Mouse (Mus musculus): Measurements from ENCODE around the gene Dip2a. TPM values are rescaled to one million over a fixed set of nuclear protein-coding genes. Genes with fewer than 3 reads are reported as not detected.
A peak's percentile ranks its signal among the peaks of the same experiment; 100 is the strongest.

Gene Dip2a
- polyA plus RNA-seq, 1 experiment from 2014 or later: 9.0 TPM

- WGBS: 70% methylated on average over 18 of the region's 18 CpGs
- H3K4me3 ChIP-seq (ENCODE audit: low read length): no peak overlapping the region
- H3K9ac ChIP-seq (ENCODE audit: low read length): no peak overlapping the region
- ATAC-seq (replicated peaks; ENCODE audit: extremely low read depth, insufficient read depth, low FRiP score): no peak
- H3K27me3 ChIP-seq (ENCODE audit: control insufficient read depth, insufficient read depth, low read length): no peaks in the 10 kb centered on the region
- H3K4me1 ChIP-seq (ENCODE audit: control insufficient read depth, insufficient read depth, low read length): peaks cover 20% of the 10 kb centered on the region
- no peaks in the 10 kb centered on the region; the same call in 1 of the 2 replicates for H3K36me3 ChIP-seq (ENCODE audit: control insufficient read depth, insufficient read depth)
- no peak overlapping the region for H3K4me2 ChIP-seq (ENCODE audit: low read depth, low read length)
- H3K9me3 ChIP-seq (replicated peaks; ENCODE audit: control insufficient read depth, low read length): no peaks in the 10 kb centered on the region
- H3K27ac ChIP-seq (ENCODE audit: low read length): no peak overlapping the region
Measured at GRCm38 (mm10) chr10:76259566-76260232, 85.4 kb downstream of the Dip2a start.

- 0 out of 2 replicates have a peak overlapping the region, but pooled peaks have one; percentile 15 for H3K9ac ChIP-seq (ENCODE audit: low read length)
- no peak overlapping the region for H3K4me2 ChIP-seq (ENCODE audit: low read depth, low read length)
Measured at GRCm38 (mm10) chr10:76257719-76258390, 87.2 kb downstream of the Dip2a start.

GRCm38 (mm10) chr10:76257231-76257630, 87.9 kb downstream of the Dip2a start:
- Histone ChIP-seq H3K27ac (ENCODE audit: low read length) (peak overlapping the region; percentile 88), H3K4me3 (ENCODE audit: low read length) (no peak overlapping the region), H3K4me2 (ENCODE audit: low read depth, low read length) (no peak overlapping the region), H3K9me3 (replicated peaks; ENCODE audit: control insufficient read depth, low read length) (no peaks in the 10 kb centered on the region), H3K9ac (ENCODE audit: low read length) (no peak overlapping the region), H3K36me3 (ENCODE audit: control insufficient read depth, insufficient read depth) (no peaks in the 10 kb centered on the region), H3K27me3 (ENCODE audit: control insufficient read depth, insufficient read depth, low read length) (no peaks in the 10 kb centered on the region), H3K4me1 (ENCODE audit: control insufficient read depth, insufficient read depth, low read length) (peaks cover 23% of the 10 kb centered on the region)
- 76% methylated on average over 7 of the region's 7 CpGs for WGBS
- no peak for ATAC-seq (replicated peaks; ENCODE audit: extremely low read depth, insufficient read depth, low FRiP score)

More at GRCm38 (mm10) chr10:76257719-76258390, 87.2 kb downstream of the Dip2a start:
- no peak overlapping the region for H3K4me3 ChIP-seq (ENCODE audit: low read length)
- no peaks in the 10 kb centered on the region for H3K27me3 ChIP-seq (ENCODE audit: control insufficient read depth, insufficient read depth, low read length)
- WGBS: 40% methylated on average over 12 of the region's 12 CpGs
- H3K4me1 ChIP-seq (ENCODE audit: control insufficient read depth, insufficient read depth, low read length): peaks cover 23% of the 10 kb centered on the region
- no peaks in the 10 kb centered on the region for H3K9me3 ChIP-seq (replicated peaks; ENCODE audit: control insufficient read depth, low read length)
- H3K27ac ChIP-seq (ENCODE audit: low read length): peak overlapping the region; percentile 88
- no peaks in the 10 kb centered on the region for H3K36me3 ChIP-seq (ENCODE audit: control insufficient read depth, insufficient read depth)
- peak; percentile 74 for ATAC-seq (replicated peaks; ENCODE audit: extremely low read depth, insufficient read depth, low FRiP score)

DNA sequence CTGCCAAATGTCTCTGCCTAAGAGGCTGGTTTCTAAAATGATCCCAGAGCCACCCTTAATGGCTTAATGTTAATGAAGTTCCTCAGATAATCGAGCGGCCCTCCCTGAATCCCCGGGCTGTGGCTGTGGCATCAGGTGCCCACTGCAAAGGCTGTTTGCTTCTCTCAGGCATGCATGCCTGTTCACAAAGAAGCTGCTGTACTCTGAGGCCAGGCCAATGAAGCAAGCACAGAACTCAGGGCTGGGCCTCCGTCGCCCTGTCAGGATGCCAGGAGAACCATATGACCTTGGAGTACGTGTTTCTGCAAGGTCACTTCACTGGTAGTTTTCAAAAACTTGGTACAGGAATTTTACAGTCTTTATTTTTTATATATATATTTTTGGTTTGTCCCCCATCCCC, 89.5 kb downstream of the Dip2a start:
- H3K4me1 ChIP-seq (ENCODE audit: control insufficient read depth, insufficient read depth, low read length): peaks cover 23% of the 10 kb centered on the region

DNA sequence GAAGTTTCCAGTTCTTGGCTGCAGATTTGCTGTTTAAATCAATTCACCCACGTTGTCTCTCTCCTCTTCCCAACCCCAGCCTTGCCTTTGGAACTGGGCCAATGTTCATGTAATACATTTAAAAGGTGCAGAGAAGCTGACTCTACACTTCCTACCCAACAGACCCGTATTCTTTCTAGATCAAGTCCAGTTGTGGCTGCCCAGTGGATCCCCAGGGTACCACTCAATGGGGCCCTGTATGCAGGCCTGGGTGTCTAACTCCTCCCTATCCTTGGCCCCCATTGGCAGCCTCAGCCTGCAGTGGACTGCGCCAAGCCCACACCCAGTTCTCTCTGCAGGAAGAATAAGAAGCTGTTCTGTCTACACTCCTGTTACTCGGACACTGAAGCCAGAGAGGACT, 91.6 kb downstream of the Dip2a start, which contains the start of gene S100b:
S100b (plus strand) TSS at position 318 of the 400 bp plus-strand sequence.
- H3K9ac ChIP-seq (ENCODE audit: low read length): no peak within 1 kb of the TSS
- H3K36me3 ChIP-seq (ENCODE audit: control insufficient read depth, insufficient read depth): no peaks in the 10 kb centered on the region
- H3K4me1 ChIP-seq (ENCODE audit: control insufficient read depth, insufficient read depth, low read length): peaks cover 23% of the 10 kb centered on the region
- WGBS: 31% methylated on average over 4 of the region's 4 CpGs
- H3K27me3 ChIP-seq (ENCODE audit: control insufficient read depth, insufficient read depth, low read length): no peaks in the 10 kb centered on the region
- H3K27ac ChIP-seq (ENCODE audit: low read length): no peak within 1 kb of the TSS
- no peak; the same call in 1 of the 2 replicates for ATAC-seq (replicated peaks; ENCODE audit: extremely low read depth, insufficient read depth, low FRiP score)
- H3K4me3 ChIP-seq (ENCODE audit: low read length): no peak within 1 kb of the TSS
- no peaks in the 10 kb centered on the region for H3K9me3 ChIP-seq (replicated peaks; ENCODE audit: control insufficient read depth, low read length)
- no peak within 1 kb of the TSS for H3K4me2 ChIP-seq (ENCODE audit: low read depth, low read length)

More for the DNA sequence above, 89.5 kb downstream of the Dip2a start:
- Histone ChIP-seq H3K36me3 (ENCODE audit: control insufficient read depth, insufficient read depth) (no peaks in the 10 kb centered on the region), H3K27me3 (ENCODE audit: control insufficient read depth, insufficient read depth, low read length) (no peaks in the 10 kb centered on the region), H3K4me2 (ENCODE audit: low read depth, low read length) (no peak overlapping the region), H3K9ac (ENCODE audit: low read length) (no peak overlapping the region), H3K9me3 (replicated peaks; ENCODE audit: control insufficient read depth, low read length) (no peaks in the 10 kb centered on the region), H3K27ac (ENCODE audit: low read length) (peak overlapping the region; percentile 15; the same call in 1 of the 2 replicates), H3K4me3 (ENCODE audit: low read length) (no peak overlapping the region)
- ATAC-seq (replicated peaks; ENCODE audit: extremely low read depth, insufficient read depth, low FRiP score): no peak
- WGBS: 55% methylated on average over 6 of the region's 6 CpGs

DNA sequence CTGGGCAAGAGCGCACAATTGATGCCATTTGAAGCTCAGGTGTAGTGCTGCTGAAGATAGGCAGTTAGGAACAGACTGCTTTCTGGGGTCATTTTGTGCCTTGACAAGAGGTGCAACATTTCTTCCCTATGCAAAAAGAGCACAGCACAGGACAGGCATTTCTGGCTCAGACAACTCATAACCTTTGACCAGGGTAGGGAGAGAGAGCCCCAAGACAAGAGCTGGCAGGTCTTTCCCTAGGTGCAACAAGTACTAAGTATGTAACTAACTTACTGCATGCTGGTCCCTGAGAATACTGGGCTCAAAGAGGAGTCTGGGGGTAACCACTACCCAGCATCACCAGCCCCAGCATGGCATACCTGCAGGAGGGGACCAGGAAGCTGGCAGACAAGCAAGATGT, 92.0 kb downstream of the Dip2a start:
- no peaks in the 10 kb centered on the region for H3K9me3 ChIP-seq (replicated peaks; ENCODE audit: control insufficient read depth, low read length)
- H3K27ac ChIP-seq (ENCODE audit: low read length): no peak overlapping the region
- peaks cover 18% of the 10 kb centered on the region for H3K4me1 ChIP-seq (ENCODE audit: control insufficient read depth, insufficient read depth, low read length)
- H3K4me2 ChIP-seq (ENCODE audit: low read depth, low read length): no peak overlapping the region
- no peak overlapping the region for H3K4me3 ChIP-seq (ENCODE audit: low read length)
- H3K27me3 ChIP-seq (ENCODE audit: control insufficient read depth, insufficient read depth, low read length): no peaks in the 10 kb centered on the region
- WGBS: 100% methylated on average over 1 of the region's 1 CpGs
- no peak for ATAC-seq (replicated peaks; ENCODE audit: extremely low read depth, insufficient read depth, low FRiP score)
- no peak overlapping the region for H3K9ac ChIP-seq (ENCODE audit: low read length)
- H3K36me3 ChIP-seq (ENCODE audit: control insufficient read depth, insufficient read depth): no peaks in the 10 kb centered on the region

DNA sequence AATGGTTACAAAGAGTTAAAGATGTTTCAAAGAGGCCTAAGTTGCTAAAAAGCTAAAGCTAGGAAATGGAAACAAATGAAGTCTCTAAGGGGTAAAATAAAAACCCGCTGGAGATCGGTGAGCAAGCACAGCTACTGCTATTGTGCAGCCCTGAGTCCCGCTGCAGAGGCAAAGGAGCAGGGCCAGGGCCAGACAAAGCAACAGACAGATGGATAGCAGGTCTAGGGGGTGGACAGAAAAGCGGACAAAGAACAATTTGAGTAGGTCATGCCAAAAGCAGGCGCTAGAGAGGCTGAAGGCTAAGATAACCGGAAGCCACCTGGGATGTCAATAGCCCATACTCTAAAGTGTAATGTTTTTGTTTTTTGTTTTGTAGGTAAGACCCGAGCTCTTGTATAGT, 94.2 kb downstream of the Dip2a start:
- no peak for ATAC-seq (replicated peaks; ENCODE audit: extremely low read depth, insufficient read depth, low FRiP score)
- no peak overlapping the region for H3K27ac ChIP-seq (ENCODE audit: low read length)

GRCm38 (mm10) chr10:76248647-76248968, 96.5 kb downstream of the Dip2a start:
- WGBS: 84% methylated on average over 5 of the region's 5 CpGs
- Histone ChIP-seq H3K27ac (ENCODE audit: low read length) (no peak overlapping the region), H3K4me3 (ENCODE audit: low read length) (no peak overlapping the region), H3K4me2 (ENCODE audit: low read depth, low read length) (no peak overlapping the region), H3K9ac (ENCODE audit: low read length) (no peak overlapping the region), H3K36me3 (ENCODE audit: control insufficient read depth, insufficient read depth) (no peaks in the 10 kb centered on the region), H3K27me3 (ENCODE audit: control insufficient read depth, insufficient read depth, low read length) (no peaks in the 10 kb centered on the region), H3K4me1 (ENCODE audit: control insufficient read depth, insufficient read depth, low read length) (peaks cover 4% of the 10 kb centered on the region), H3K9me3 (replicated peaks; ENCODE audit: control insufficient read depth, low read length) (no peaks in the 10 kb centered on the region)
- ATAC-seq (replicated peaks; ENCODE audit: extremely low read depth, insufficient read depth, low FRiP score): no peak

More for the DNA sequence above, 94.2 kb downstream of the Dip2a start:
- H3K4me3 ChIP-seq (ENCODE audit: low read length): no peak overlapping the region
- peaks cover 6% of the 10 kb centered on the region for H3K4me1 ChIP-seq (ENCODE audit: control insufficient read depth, insufficient read depth, low read length)
- WGBS: 81% methylated on average over 7 of the region's 7 CpGs
- H3K9me3 ChIP-seq (replicated peaks; ENCODE audit: control insufficient read depth, low read length): no peaks in the 10 kb centered on the region
- no peaks in the 10 kb centered on the region for H3K36me3 ChIP-seq (ENCODE audit: control insufficient read depth, insufficient read depth)
- H3K27me3 ChIP-seq (ENCODE audit: control insufficient read depth, insufficient read depth, low read length): no peaks in the 10 kb centered on the region
- no peak overlapping the region for H3K4me2 ChIP-seq (ENCODE audit: low read depth, low read length)
- no peak overlapping the region for H3K9ac ChIP-seq (ENCODE audit: low read length)

DNA sequence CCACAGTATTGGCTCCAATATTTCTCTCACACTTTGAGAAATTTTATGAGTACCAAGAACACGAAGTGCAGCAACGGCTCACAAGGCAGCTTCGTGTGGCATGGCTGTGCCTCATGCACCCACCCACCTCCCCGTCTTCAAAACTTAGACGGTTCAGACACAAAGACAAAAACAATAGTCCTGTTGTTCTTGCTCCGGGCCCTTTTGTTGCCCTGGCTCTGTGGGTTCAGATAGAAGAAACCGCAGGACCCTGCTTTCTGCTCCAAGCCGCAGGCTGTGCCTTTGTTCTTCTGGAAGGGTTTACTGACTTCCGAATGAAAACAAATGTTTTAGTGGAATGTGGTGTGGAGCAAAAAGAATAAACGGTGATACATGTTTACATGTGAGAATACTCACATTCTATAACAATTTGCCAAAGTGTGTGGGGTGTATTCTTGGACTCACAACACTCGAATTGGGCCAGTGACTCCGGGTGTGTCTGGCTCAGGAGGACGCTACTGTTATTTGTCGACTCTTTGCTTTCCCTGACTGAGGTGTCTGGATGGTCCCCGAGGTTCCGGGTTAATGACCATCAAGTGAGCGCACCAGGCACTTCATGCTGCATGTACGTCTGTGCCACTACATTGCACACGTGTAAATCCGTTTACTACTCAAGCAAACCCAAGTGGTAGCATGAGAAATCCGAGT, 97.0 kb downstream of the Dip2a start:
- Histone ChIP-seq H3K27ac (ENCODE audit: low read length) (no peak overlapping the region), H3K4me3 (ENCODE audit: low read length) (no peak overlapping the region), H3K9ac (ENCODE audit: low read length) (no peak overlapping the region), H3K4me1 (ENCODE audit: control insufficient read depth, insufficient read depth, low read length) (no peaks in the 10 kb centered on the region), H3K36me3 (ENCODE audit: control insufficient read depth, insufficient read depth) (no peaks in the 10 kb centered on the region), H3K4me2 (ENCODE audit: low read depth, low read length) (no peak overlapping the region), H3K9me3 (replicated peaks; ENCODE audit: control insufficient read depth, low read length) (no peaks in the 10 kb centered on the region), H3K27me3 (ENCODE audit: control insufficient read depth, insufficient read depth, low read length) (no peaks in the 10 kb centered on the region)
- whole genome bisulfite sequencing: 67% methylated on average over 21 of the region's 21 CpGs
- no peak for ATAC-seq (replicated peaks; ENCODE audit: extremely low read depth, insufficient read depth, low FRiP score)
